Mouse (Mus musculus) kidney, embryonic 16.5 days (tissue): ENCODE measurements at regions not wholly inside any gene's neighbourhood (a gene's known extent, or its start where the extent isn't known, plus 50 kb on each side); places are given as distances from the start of the nearest gene placed in this dataset.
A peak's percentile ranks its signal among the peaks of the same experiment; 100 is the strongest.

Experiments
- ATAC-seq: fragments of 200-750 bp; cut with Nextera tagmentation; 2 replicates; pipeline ENCODE4 v1.8.0; 2017; ENCODE audit warnings: moderate TSS enrichment; ENCODE audit not compliant: low FRiP score, low TSS enrichment
- H3K27ac ChIP-seq: fragments of 300-500 bp; sonication (generic); 2 replicates; pipeline ENCODE4 v1.5.1; 2014; ENCODE audit warnings: low read length
- H3K27me3 ChIP-seq: fragments of 300-500 bp; sonication (generic); 2 replicates; pipeline ENCODE4 v1.6.1; 2014; ENCODE audit warnings: low read length, control low read depth, mixed read lengths; ENCODE audit not compliant: insufficient read depth
- H3K36me3 ChIP-seq: fragments of 300-500 bp; sonication (generic); 2 replicates; pipeline ENCODE4 v1.6.1; 2014; ENCODE audit warnings: low read length, control low read depth, mixed read lengths; ENCODE audit not compliant: insufficient read depth
- H3K4me1 ChIP-seq: fragments of 300-500 bp; sonication (generic); 2 replicates; pipeline ENCODE4 v1.6.1; 2014; ENCODE audit warnings: low read length, control low read depth, mixed read lengths; ENCODE audit not compliant: insufficient read depth
- H3K4me2 ChIP-seq: fragments of 300-500 bp; sonication (generic); replicated peaks from 2 replicates; pipeline ENCODE4 v1.6.1; 2014; ENCODE audit warnings: low read depth, low read length
- H3K4me3 ChIP-seq: fragments of 300-500 bp; sonication (generic); 2 replicates; pipeline ENCODE4 v1.5.1; 2014; ENCODE audit warnings: mild to moderate bottlenecking, low read length
- H3K9ac ChIP-seq: fragments of 300-500 bp; sonication (generic); replicated peaks from 2 replicates; pipeline ENCODE4 v1.6.1; 2014; ENCODE audit warnings: low read length
- H3K9me3 ChIP-seq: fragments of 300-500 bp; sonication (generic); 2 replicates; pipeline ENCODE4 v1.6.1; 2016; ENCODE audit warnings: low read length, control low read depth
- WGBS: fragments of 180-500 bp; shearing (Covaris S2); extraction: QIAGEN DNeasy Blood & Tissue Kit; methylation state at CpG from one replicate; pipeline ENCODE4 v1.1.7; 2014; 5-methylcytosine and 5-hydroxymethylcytosine counted together

DNA sequence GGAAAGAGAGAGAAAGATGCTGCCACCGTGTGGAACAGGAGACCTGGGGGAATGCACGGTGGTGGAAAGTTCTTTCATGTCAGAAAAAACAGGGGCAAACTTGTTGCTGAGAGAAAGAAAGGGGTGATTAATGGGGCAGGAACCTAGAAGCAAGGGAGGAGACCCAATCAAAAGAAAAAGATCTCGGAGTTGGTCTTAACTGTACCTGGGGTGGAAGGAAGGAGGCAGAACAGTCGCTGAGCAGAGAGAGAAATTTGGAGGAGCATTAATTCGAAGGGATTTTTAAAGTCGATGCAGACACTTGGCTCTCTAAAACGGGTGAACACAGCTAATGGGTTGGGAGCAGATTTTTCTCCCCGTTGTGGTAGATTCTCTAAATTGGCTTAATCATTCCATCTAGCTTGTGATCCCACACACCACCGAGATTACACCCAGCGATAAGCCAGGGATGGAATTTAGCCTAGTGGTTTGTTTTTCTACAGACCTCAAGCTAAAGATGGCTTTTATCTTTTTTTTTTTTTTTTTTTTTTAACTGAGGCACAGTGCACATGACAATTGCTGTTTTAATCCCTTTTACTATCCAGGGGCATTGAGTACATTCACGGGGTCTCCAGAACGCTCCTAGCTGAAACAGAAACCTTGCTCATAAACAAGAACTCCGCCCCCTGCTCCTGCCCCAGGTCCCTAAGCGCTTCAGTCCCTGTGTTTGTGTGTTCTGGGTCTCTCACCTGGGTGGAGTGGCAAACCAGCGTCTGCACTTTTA is 73.1 kb upstream of the Cpm start:
- Histone ChIP-seq H3K36me3 (no peaks in the 10 kb centered on the region), H3K27ac (no peak overlapping the region), H3K4me3 (no peak overlapping the region), H3K9ac (0 out of 2 replicates have a peak overlapping the region, but pooled peaks have one; percentile 36), H3K27me3 (no peaks in the 10 kb centered on the region), H3K9me3 (peaks cover 4% of the 10 kb centered on the region; the same call in 1 of the 2 replicates), H3K4me2 (peak overlapping the region; percentile 26; the same call in 1 of the 2 replicates), H3K4me1 (peaks cover 21% of the 10 kb centered on the region)
- ATAC-seq, result no peak
- 23% methylated on average over 15 of the region's 15 CpGs for WGBS

DNA sequence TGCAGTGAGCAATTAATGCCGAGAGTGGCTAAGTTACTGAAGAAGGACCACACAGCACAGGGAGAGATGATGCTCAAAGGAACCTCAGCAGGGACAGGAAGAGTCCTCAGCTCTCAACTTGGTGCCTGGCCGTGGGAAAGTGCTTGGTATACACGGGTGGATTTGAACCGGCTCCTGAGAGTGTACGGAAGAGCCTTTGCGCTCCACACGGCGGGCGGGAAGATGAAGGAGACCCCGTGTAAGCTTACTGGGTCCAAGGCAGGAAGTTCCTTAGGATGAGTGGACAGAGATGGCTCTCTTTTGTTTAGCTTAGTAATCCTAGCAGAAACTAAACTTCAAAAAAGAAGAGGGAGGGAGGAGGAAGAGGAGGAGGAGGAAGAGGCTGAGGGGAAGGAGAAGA is 73.8 kb upstream of the Cpm start:
- Histone ChIP-seq H3K27ac (no peak overlapping the region), H3K9ac (no peak overlapping the region), H3K4me3 (no peak overlapping the region), H3K9me3 (peaks cover 5% of the 10 kb centered on the region; the same call in 1 of the 2 replicates), H3K27me3 (no peaks in the 10 kb centered on the region), H3K4me2 (no peak overlapping the region), H3K36me3 (no peaks in the 10 kb centered on the region), H3K4me1 (peaks cover 17% of the 10 kb centered on the region)
- no peak for ATAC-seq
- 74% methylated on average over 10 of the region's 10 CpGs for WGBS

DNA sequence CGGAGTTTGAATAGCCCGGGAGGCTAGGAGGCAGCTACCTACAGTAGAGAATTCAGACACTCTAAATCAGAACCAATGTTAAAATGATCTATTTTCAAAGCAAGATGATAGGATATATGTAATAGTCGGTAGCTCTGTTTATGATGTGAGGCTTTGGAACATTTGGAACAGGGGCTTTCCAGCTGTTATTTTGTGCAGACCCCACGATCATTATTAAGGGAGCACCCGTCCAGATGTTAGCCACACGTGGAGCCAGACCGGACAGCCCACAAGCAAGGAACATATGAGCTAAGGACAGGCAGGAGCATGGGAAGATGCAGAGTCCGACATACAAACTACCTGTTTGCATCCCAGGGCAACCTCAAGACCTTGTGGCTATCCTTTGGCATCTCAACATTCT is 74.3 kb upstream of the Cpm start:
- Histone ChIP-seq H3K4me3 (no peak overlapping the region), H3K4me1 (peaks cover 14% of the 10 kb centered on the region), H3K9me3 (peaks cover 5% of the 10 kb centered on the region; the same call in 1 of the 2 replicates), H3K9ac (no peak overlapping the region), H3K4me2 (no peak overlapping the region), H3K36me3 (no peaks in the 10 kb centered on the region), H3K27me3 (no peaks in the 10 kb centered on the region), H3K27ac (no peak overlapping the region)
- 82% methylated on average over 8 of the region's 8 CpGs for WGBS
- ATAC-seq, result no peak

DNA sequence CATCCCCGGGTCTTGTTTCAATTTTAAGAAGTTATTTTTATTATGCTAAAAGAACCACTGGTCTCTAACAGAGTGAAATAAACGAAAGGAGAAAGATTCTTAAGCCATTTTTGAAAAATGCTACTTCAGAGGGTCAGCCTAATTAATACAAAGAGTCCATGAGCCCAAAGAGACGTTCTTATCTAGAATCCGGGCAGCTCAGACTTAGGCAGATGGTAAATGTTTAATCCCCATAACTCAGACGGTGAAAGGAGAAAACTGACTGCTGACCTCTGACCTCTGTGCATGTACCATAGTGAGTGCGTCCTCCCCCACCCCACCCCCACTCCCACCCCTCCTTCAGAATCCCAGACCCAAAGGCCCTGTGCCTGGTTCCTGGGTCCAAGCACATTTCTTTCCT is 74.8 kb upstream of the Cpm start:
- H3K9ac ChIP-seq, result no peak overlapping the region
- no peak overlapping the region for H3K27ac ChIP-seq
- H3K4me2 ChIP-seq, result no peak overlapping the region
- peaks cover 5% of the 10 kb centered on the region; the same call in 1 of the 2 replicates for H3K9me3 ChIP-seq
- no peaks in the 10 kb centered on the region for H3K36me3 ChIP-seq
- 42% methylated on average over 6 of the region's 6 CpGs for WGBS
- H3K4me1 ChIP-seq, result peaks cover 12% of the 10 kb centered on the region
- no peaks in the 10 kb centered on the region for H3K27me3 ChIP-seq
- no peak overlapping the region for H3K4me3 ChIP-seq
- ATAC-seq, result no peak

DNA sequence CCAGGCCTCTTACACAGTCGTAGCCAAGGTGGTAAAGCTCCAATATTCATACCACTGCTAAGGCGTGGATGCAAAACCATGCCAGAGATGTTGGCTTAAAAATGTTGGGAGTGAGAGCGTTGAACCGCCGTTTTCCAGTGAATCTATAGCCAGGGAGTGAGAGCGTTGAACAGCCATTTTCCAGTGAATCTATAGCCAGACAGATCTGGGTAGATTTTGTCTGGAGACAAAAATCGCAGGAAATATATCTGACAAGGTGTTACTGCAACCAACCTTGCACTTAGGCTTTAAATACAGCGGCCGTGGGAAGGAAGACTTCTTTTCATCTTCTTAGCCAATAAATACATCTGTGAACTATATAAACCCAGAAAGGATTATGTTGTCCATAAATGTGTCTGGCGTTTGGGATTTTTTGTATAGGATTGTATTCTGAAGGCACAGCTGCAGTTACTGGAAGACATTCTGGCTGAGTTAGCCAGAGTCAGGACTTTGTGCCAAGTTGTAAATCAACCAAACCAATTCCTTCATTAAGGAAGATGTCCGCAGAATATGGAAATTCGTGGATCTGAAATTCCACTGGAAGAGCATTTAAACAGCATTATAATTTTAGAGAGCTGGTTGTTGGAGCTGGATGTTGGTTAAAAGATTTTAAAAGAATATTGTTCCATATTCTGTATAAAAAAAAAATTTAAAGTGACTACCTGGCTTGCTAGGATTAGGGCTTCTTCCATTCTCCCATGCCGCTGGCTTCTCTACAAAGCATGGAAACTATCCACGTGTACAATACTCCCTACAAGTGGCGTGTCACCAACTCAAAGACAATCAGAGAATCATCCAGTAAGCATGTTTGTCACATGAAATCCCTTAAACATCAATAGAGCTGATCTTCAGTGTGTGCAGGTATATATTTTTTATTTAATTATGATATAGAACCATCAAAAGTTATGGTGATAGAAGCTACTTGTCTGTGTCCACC is 75.8 kb upstream of the Cpm start:
- WGBS, result 75% methylated on average over 15 of the region's 15 CpGs
- no peak for ATAC-seq

DNA sequence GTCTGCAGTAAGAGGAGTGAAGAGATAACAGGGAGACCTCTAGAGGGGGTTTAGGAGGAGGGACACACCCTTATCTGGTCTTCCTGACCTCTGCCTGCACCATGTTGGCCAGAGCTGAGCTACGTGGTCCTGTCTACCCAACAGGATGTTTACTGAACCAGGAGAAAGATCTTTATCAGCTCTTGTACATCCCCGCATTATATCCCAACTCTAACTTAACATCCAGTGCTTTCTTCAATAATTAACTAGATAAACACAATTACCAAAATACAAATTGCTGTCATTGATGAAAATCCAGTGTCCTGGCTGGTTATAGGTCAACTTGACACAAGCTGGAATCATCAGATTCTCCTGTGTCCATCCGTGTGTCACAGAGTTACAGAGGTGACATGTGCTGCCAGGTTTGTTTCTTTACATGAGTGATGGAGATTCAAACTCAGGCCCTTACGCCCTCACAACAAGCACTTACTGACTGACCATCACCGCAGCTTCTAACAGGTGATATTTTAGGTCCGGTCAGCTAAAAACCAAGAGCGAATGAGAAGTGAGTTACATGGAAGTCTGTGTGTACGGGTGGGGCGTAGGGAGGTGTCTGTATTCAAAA is 77.1 kb upstream of the Cpm start:
- Histone ChIP-seq H3K27ac (no peak overlapping the region), H3K4me3 (no peak overlapping the region), H3K4me1 (peaks cover 7% of the 10 kb centered on the region; the same call in 1 of the 2 replicates), H3K9me3 (peaks cover 5% of the 10 kb centered on the region; the same call in 1 of the 2 replicates), H3K9ac (no peak overlapping the region), H3K27me3 (no peaks in the 10 kb centered on the region), H3K4me2 (no peak overlapping the region), H3K36me3 (no peaks in the 10 kb centered on the region)
- ATAC-seq, result no peak
- 87% methylated on average over 9 of the region's 9 CpGs for WGBS

More for the DNA sequence above, 75.8 kb upstream of the Cpm start:
- Histone ChIP-seq H3K27me3 (no peaks in the 10 kb centered on the region), H3K4me2 (no peak overlapping the region), H3K9ac (no peak overlapping the region), H3K4me3 (no peak overlapping the region), H3K9me3 (peaks cover 5% of the 10 kb centered on the region; the same call in 1 of the 2 replicates), H3K36me3 (no peaks in the 10 kb centered on the region), H3K4me1 (peaks cover 7% of the 10 kb centered on the region; the same call in 1 of the 2 replicates), H3K27ac (no peak overlapping the region)

DNA sequence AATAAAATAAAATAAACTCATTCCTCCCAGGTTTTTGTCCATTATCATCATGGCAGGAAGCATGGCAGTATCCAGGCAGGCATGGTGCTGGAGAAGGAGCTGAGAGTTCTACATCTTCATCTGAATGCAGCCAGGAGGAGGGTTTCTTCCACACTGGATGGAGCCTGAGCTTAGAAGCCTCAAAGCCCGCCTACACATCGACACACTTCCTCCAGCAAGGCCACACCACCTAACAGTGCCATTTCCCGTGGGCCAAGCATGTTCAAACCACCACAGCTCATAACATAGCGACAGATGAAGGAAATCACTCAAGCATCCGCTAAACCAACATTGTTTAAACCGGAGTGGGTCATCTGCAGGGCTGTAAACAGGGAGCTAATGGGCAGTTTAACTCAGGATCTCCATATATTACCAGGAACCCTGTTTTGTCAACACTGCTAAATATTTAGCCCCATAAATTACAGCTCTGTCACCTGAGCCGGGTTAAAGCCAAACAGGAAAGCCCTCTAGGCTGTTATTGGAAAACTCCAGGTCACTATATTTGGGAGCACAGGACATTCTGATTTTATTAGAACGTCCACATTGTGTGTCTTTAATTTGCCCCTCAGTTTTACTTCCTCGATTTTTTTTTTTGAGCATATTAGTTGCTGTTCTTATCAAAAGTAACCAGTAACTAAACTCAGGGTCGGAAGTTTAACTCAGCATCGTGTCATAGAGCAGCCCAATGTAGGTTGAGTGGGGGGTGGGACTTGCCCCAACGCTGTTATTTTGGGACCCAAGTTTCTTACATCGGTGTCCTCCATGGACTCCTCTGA is 77.9 kb upstream of the Cpm start:
- peaks cover 5% of the 10 kb centered on the region; the same call in 1 of the 2 replicates for H3K9me3 ChIP-seq

DNA sequence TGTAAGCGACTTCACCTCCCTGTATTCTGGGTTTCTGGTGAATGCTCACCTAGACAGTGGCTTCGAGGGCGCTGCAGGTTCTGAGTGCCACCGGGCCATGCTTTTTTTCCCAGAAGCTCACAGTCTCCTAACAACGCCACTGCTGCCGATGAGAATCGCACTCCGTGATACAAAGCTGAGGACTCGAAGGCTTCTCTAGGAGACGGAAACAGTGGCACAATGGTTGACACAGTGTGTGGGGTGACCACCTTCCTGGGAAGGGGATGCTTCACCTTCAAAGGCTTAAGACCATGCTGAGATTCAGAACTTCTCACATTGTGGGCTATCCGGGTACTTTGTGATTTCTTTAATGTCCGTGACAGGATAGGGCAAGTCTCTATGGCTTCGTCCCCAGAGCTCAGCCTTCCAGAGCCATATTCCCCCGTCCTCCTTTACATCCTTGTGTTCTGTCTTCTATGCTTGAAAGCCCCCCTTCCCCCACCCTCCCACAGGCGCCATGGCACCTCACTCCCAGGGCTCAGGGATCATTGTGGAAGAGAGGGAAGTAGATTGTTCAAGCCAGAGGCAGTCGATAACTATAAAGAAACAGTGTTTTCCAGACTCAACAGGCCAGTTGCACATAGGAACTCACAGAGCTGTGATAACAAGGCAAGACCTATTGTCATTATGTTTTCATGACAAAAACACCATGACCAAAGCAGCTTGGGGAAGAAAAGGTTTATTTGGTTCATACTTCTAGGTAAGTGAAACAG is 79.3 kb upstream of the Cpm start:
- no peak overlapping the region for H3K27ac ChIP-seq
- H3K4me2 ChIP-seq, result no peak overlapping the region
- 89% methylated on average over 16 of the region's 16 CpGs for WGBS
- H3K9ac ChIP-seq, result no peak overlapping the region
- no peaks in the 10 kb centered on the region for H3K36me3 ChIP-seq
- no peaks in the 10 kb centered on the region for H3K4me1 ChIP-seq
- peaks cover 5% of the 10 kb centered on the region; the same call in 1 of the 2 replicates for H3K9me3 ChIP-seq
- H3K27me3 ChIP-seq, result no peaks in the 10 kb centered on the region
- H3K4me3 ChIP-seq, result no peak overlapping the region
- ATAC-seq, result no peak

More for the DNA sequence above, 77.9 kb upstream of the Cpm start:
- H3K27ac ChIP-seq, result no peak overlapping the region
- 68% methylated on average over 13 of the region's 13 CpGs for WGBS
- H3K9ac ChIP-seq, result no peak overlapping the region
- H3K36me3 ChIP-seq, result no peaks in the 10 kb centered on the region
- no peak overlapping the region for H3K4me3 ChIP-seq
- peaks cover 6% of the 10 kb centered on the region; the same call in 1 of the 2 replicates for H3K4me1 ChIP-seq
- no peak for ATAC-seq
- no peak overlapping the region for H3K4me2 ChIP-seq
- no peaks in the 10 kb centered on the region for H3K27me3 ChIP-seq
